Mouse (Mus musculus) erythroblast, embryonic 14.5 days (primary cell): ENCODE data around the gene Gja5. TPM values are rescaled to one million over a fixed set of nuclear protein-coding genes. Genes with fewer than 3 reads are reported as not detected.
"Not testable (repeated sequence)": the region's sequence is repeated elsewhere in the genome, so short reads cannot be mapped to it uniquely, and the experiment has no call there.

Experiments
- H3K27me3 ChIP-seq: 2 replicates; pipeline ENCODE4 v1.6.1; 2012; ENCODE audit warnings: inconsistent platforms; ENCODE audit not compliant: control insufficient read depth
- H3K36me3 ChIP-seq: 2 replicates; pipeline ENCODE4 v1.6.1; 2012; ENCODE audit warnings: mild to moderate bottlenecking, inconsistent platforms; ENCODE audit not compliant: control insufficient read depth
- H3K4me1 ChIP-seq: 2 replicates; pipeline ENCODE4 v1.6.1; 2012; ENCODE audit warnings: inconsistent platforms; ENCODE audit not compliant: control insufficient read depth
- H3K4me3 ChIP-seq: replicated peaks from 2 replicates; pipeline ENCODE3; 2012; ENCODE audit warnings: moderate library complexity, mild to moderate bottlenecking, inconsistent platforms
- H3K9me3 ChIP-seq: 2 replicates; pipeline ENCODE4 v1.6.1; 2012; ENCODE audit warnings: low read length, inconsistent platforms, mixed read lengths; ENCODE audit not compliant: control insufficient read depth
- GATA1 ChIP-seq: IDR thresholded peaks from 2 replicates; pipeline ENCODE4 v1.6.1; 2012; ENCODE audit warnings: low read length, inconsistent platforms, mixed read lengths
- TAL1 ChIP-seq: IDR thresholded peaks from 3 replicates; pipeline ENCODE4 v1.6.1; 2012; ENCODE audit warnings: low read length, inconsistent platforms, mixed read lengths
- polyA plus RNA-seq: library from polyadenylated mRNA; stranded (reverse); fragments of >175 nt; gene quantifications from 2 replicates; pipeline ENCODE4 v1.2.3, GENCODE M21; 2012

Gene Gja5
- polyA plus RNA-seq, 1 experiment, result not detected

DNA sequence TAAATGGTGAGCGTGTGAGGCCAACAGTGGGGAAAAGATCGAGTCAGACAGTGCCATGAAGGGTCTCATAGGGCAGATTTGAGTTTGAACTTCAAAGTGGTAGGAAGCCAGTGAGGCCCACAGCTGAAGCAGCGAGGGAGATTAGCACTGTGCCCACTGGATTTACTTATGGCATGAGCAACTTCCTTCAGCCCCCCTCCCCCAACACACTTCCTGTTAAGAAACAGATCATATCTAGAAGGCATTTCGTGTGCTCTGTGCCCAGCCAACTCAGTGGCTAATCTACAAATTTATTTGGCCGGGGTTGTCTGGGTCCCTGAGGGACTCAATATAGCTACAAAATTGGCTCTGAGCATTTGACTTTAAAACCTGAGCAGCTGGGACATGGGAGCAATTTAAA lies 139.7 kb downstream of the Gja5 start:
- Histone ChIP-seq H3K4me1 (no peaks in the 10 kb centered on the region), H3K4me3 (no peak overlapping the region), H3K9me3 (peaks cover 3% of the 10 kb centered on the region; the same call in 1 of the 2 replicates), H3K36me3 (no peaks in the 10 kb centered on the region), H3K27me3 (no peaks in the 10 kb centered on the region)
- TF ChIP-seq GATA1 (no peak), TAL1 (no peak)

DNA sequence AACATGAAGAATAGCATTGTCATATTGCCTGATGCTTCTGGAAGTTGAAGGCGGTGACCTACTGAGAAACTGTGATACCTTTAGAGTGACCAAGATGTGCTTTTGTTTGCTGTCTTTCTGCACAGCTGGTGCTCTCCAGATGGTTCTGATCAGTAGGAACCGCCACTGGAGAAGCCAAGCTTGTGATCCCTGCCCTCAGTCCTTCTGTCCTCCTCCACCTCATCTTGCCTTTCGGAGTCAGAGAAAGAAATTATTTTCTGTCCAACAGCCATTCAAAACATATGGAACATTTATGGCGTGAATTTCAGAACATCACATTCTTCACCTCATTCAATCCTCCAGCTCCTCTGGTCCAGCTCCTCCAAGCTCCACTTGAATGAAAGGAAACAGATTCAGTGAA lies 143.3 kb downstream of the Gja5 start:
- TF ChIP-seq TAL1 (no peak), GATA1 (no peak)
- H3K9me3 ChIP-seq, result peaks cover 3% of the 10 kb centered on the region; the same call in 1 of the 2 replicates
- H3K36me3 ChIP-seq, result no peaks in the 10 kb centered on the region
- H3K27me3 ChIP-seq, result no peaks in the 10 kb centered on the region
- H3K4me1 ChIP-seq, result no peaks in the 10 kb centered on the region
- H3K4me3 ChIP-seq, result no peak overlapping the region

DNA sequence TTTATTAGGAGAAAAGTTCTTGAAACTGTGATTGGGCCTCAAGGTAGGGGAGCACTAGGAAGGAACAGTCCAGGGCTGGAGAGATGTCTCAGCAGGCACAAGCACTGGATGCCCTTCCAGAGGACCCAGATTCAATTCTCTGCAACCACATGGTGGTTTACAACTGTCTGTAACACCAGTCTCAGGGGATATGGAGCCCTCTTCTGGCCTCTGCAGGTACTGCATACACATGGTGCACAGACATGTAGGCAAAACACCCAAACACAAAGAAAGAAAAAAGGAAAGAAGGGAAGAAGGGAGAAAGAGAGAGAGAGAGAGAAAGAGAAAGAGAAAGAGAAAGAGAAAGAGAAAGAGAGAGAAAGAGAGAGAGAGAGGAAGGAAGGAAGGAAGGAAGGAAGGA lies 143.9 kb downstream of the Gja5 start:
- H3K4me1 ChIP-seq, result no peaks in the 10 kb centered on the region
- H3K36me3 ChIP-seq, result no peaks in the 10 kb centered on the region
- peaks cover 3% of the 10 kb centered on the region; the same call in 1 of the 2 replicates for H3K9me3 ChIP-seq
- H3K27me3 ChIP-seq, result no peaks in the 10 kb centered on the region
- TF ChIP-seq GATA1 (no peak), TAL1 (no peak)
- H3K4me3 ChIP-seq, result no peak overlapping the region

DNA sequence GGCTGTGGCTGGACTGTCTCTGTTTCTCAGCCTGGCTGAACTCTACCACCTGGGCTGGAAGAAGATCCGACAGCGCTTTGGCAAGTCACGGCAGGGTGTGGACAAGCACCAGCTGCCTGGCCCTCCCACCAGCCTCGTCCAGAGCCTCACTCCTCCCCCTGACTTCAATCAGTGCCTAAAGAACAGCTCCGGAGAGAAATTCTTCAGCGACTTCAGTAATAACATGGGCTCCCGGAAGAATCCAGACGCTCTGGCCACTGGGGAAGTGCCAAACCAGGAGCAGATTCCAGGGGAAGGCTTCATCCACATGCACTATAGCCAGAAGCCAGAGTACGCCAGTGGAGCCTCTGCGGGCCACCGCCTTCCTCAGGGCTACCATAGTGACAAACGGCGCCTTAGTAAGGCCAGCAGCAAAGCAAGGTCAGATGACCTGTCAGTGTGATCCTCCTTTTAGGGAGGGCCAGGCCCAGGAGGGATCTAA lies 146.8 kb downstream of the Gja5 start:
- Histone ChIP-seq H3K4me1 (no peaks in the 10 kb centered on the region), H3K27me3 (no peaks in the 10 kb centered on the region)
- TF ChIP-seq TAL1 (no peak), GATA1 (no peak)

DNA sequence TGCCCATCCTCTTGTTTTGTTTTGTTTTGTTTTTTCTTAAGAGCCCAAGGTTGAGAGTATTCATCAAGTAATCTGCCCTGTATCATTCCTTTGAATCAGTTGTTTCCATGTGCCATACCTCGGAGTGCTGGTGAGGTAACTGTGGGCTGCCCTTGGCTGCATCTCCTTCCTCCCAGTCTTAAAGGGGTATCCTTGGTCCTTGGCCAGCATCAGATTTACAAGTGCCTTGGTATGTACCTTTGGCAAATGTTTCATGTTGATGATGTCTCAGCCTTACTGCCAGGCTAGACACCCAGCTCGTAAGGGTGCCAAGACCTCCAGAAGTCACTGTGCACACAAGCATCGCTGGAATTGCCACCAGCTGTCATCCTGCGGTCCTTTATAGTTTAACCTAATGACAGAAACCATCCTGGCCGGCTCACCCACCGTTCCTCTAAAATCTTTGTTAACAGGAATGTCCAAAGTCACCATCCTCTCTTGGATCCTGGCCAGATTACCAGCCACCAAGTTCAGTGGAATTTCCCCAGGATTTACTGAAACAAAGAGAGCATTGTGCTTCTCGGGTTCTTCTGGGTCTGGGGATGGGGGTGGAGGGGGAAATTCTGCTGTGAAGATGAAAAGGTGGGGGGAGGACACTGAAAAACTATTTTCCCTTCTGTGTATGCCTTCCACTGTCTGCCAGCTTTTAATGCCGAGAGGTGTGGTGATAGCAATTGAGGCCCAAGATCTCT lies 147.7 kb downstream of the Gja5 start:
- Histone ChIP-seq H3K9me3 (peaks cover 3% of the 10 kb centered on the region; the same call in 1 of the 2 replicates), H3K36me3 (no peaks in the 10 kb centered on the region), H3K4me1 (no peaks in the 10 kb centered on the region), H3K4me3 (no peak overlapping the region), H3K27me3 (no peaks in the 10 kb centered on the region)
- no peak for TF ChIP-seq GATA1

More for the DNA sequence above, 146.8 kb downstream of the Gja5 start:
- H3K36me3 ChIP-seq, result no peaks in the 10 kb centered on the region
- H3K9me3 ChIP-seq, result peaks cover 3% of the 10 kb centered on the region; the same call in 1 of the 2 replicates
- no peak overlapping the region for H3K4me3 ChIP-seq

GRCm38 (mm10) chr3:97058704-97059103 lies 154.2 kb downstream of the Gja5 start:
- Histone ChIP-seq H3K9me3 (no peaks in the 10 kb centered on the region), H3K4me3 (no peak overlapping the region), H3K36me3 (no peaks in the 10 kb centered on the region), H3K27me3 (no peaks in the 10 kb centered on the region), H3K4me1 (no peaks in the 10 kb centered on the region)
- TF ChIP-seq TAL1, result no peak
- no peak for TF ChIP-seq GATA1

- TF ChIP-seq GATA1 (no peak), TAL1 (no peak)
- Histone ChIP-seq H3K9me3 (no peaks in the 10 kb centered on the region), H3K4me3 (no peak overlapping the region), H3K36me3 (no peaks in the 10 kb centered on the region), H3K27me3 (no peaks in the 10 kb centered on the region), H3K4me1 (no peaks in the 10 kb centered on the region)
Measured at GRCm38 (mm10) chr3:97060119-97060518, 155.6 kb downstream of the Gja5 start.

DNA sequence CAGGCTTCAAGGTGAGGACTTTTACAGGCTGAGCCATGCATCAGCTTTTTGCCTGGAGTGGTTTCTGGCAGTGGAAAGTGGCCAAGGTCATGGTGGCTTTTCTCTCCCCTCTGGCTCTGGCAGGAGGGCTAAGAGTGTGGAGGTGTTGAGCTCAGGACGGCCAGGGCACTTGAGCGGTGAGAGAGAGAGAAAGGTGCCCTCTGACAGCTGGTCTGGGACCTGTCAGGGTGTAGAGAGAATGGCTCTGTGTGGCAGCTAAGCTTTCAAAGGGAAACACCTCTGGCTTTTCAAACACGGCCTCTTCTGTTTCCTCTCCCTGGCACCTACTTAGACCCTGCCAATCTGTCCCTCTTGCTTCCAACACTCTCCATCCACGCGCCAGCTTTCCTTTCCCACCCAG lies 158.3 kb downstream of the Gja5 start:
- no peaks in the 10 kb centered on the region for H3K4me1 ChIP-seq
- H3K36me3 ChIP-seq, result no peaks in the 10 kb centered on the region
- no peaks in the 10 kb centered on the region for H3K27me3 ChIP-seq
- TF ChIP-seq TAL1 (no peak), GATA1 (no peak)
- no peaks in the 10 kb centered on the region for H3K9me3 ChIP-seq
- H3K4me3 ChIP-seq, result no peak overlapping the region

- TF ChIP-seq TAL1, result no peak
- Histone ChIP-seq H3K27me3 (no peaks in the 10 kb centered on the region), H3K9me3 (no peaks in the 10 kb centered on the region), H3K36me3 (no peaks in the 10 kb centered on the region), H3K4me3 (no peak overlapping the region), H3K4me1 (no peaks in the 10 kb centered on the region)
Measured at GRCm38 (mm10) chr3:97064046-97064445, 159.6 kb downstream of the Gja5 start.

- not testable (repeated sequence) for H3K4me1 ChIP-seq
Measured at GRCm38 (mm10) chr3:97069589-97069988, 165.1 kb downstream of the Gja5 start.

DNA sequence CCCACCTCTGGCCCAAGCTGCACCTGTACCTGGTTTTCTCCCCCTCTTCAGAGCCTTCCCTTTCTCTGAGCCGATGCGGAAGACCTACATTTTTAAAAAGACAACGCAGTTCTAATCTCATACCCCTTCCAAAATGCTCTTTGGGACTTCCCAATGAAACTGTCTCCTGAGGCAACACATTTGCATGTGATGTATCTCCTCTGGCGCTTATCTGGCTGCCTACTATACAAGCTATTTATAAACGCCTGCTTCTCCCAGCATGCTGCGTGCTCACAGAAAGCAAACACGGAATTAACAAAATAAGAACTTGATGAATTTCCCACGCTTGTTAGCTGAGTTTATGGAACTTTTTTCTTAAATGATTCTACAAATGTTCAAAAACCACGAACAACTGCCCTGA lies 167.4 kb downstream of the Gja5 start:
- not testable (repeated sequence) for H3K9me3 ChIP-seq, H3K27me3 ChIP-seq, H3K4me1 ChIP-seq, H3K36me3 ChIP-seq, H3K4me3 ChIP-seq

More at GRCm38 (mm10) chr3:97069589-97069988, 165.1 kb downstream of the Gja5 start:
- not testable (repeated sequence) for H3K9me3 ChIP-seq, H3K36me3 ChIP-seq, H3K27me3 ChIP-seq, H3K4me3 ChIP-seq

DNA sequence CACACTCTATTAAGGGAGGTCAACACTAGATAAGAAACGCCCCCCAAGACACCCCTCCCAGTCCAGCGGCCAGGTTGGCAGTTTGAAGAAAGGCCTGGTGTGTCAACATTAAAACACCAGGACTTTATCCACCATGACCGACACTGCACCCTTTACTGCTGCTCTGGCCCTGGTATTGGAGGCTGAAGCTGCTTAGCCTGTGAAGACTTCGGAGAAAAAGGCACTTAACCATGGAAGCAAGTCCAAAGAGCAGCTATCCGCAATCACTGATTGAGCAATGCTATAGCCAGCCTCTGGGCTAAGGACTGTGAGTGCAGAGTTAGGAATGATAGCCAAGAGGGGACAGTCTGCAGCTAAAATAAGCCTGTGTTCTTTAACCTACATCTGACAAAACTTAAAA lies 167.9 kb downstream of the Gja5 start:
- not testable (repeated sequence) for H3K4me1 ChIP-seq, H3K27me3 ChIP-seq, H3K36me3 ChIP-seq, H3K4me3 ChIP-seq, H3K9me3 ChIP-seq

DNA sequence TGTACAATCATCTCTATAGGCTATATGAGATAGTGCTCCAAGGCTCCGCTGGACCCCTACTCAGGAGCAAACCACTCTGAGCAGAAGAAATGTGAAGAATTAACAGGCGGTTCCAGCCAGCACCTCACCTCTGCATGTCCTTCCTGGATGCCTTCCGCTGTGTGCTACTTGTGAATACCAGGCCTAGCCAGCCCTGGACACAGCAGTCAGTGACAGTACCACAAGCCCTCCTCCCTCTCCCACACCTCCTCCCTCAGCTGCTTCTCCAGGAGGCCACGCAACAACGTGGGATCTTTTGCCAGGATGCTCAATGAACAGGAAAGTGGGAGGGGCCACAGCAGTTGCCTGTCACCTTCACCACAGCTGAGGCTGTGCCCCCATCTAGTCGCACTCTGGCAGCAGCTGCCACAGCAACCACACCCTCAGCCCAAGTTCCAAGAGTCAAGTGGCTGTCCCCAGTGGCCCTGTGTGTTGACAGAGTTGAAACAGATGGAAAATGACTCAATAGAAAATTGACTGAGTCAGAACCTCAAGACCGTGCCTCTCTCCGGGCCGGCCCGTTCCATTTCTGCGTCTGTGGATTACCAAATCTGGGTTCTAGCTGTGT lies 171.4 kb downstream of the Gja5 start:
- H3K36me3 ChIP-seq, H3K27me3 ChIP-seq, H3K4me3 ChIP-seq: not testable (repeated sequence)

More for the DNA sequence above, 171.4 kb downstream of the Gja5 start:
- not testable (repeated sequence) for H3K4me1 ChIP-seq, H3K9me3 ChIP-seq
